Mouse (Mus musculus): ENCODE data around the gene Mip.
"Not testable (repeated sequence)": the region's sequence is repeated elsewhere in the genome, so short reads cannot be mapped to it uniquely, and the experiment has no call there.

Mip gene

GRCm38 (mm10) chr10:128225538-128225937 lies at the start of gene Mip:
Gene Mip (plus strand): TSS chr10:128225838.
- DNase-seq (ENCODE audit: low spot score in 2 of 2), result no peak

GRCm38 (mm10) chr10:128175996-128176755 lies 49.5 kb upstream of the Mip start:
- peak; percentile 74 to 76 for DNase-seq (ENCODE audit: low spot score in 2 of 2)

- DNase-seq (ENCODE audit: low spot score in 2 of 2), result no peak
These were observed 48.3 kb upstream of the Mip start for GRCm38 (mm10) chr10:128177316-128177715.

- no peak for DNase-seq (ENCODE audit: low spot score in 2 of 2)
These were observed 45.6 kb upstream of the Mip start, which contains the start of gene Rbms2 for GRCm38 (mm10) chr10:128179989-128180388. Gene Rbms2 (minus strand): TSS chr10:128180297.

GRCm38 (mm10) chr10:128184296-128184695 lies 41.3 kb upstream of the Mip start:
- DNase-seq (ENCODE audit: low spot score in 2 of 2), result no peak

- no peak for DNase-seq (ENCODE audit: low spot score in 2 of 2)
These were observed 40.2 kb upstream of the Mip start for GRCm38 (mm10) chr10:128185277-128185940.

GRCm38 (mm10) chr10:128185959-128186358 lies 39.7 kb upstream of the Mip start:
- DNase-seq (ENCODE audit: low spot score in 2 of 2), result peak; percentile 58 to 71

GRCm38 (mm10) chr10:128187181-128187605 lies 38.4 kb upstream of the Mip start:
- DNase-seq (ENCODE audit: low spot score in 2 of 2), result peak; percentile 24 to 46

GRCm38 (mm10) chr10:128188242-128188877 lies 37.3 kb upstream of the Mip start:
- DNase-seq (ENCODE audit: low spot score in 2 of 2), result peak; percentile 54 to 67

GRCm38 (mm10) chr10:128191472-128191871 lies 34.2 kb upstream of the Mip start:
- DNase-seq (ENCODE audit: low spot score in 2 of 2), result no peak

GRCm38 (mm10) chr10:128192030-128192766 lies 33.4 kb upstream of the Mip start:
- DNase-seq (ENCODE audit: low spot score in 2 of 2), result not testable (repeated sequence)

- no peak for DNase-seq (ENCODE audit: low spot score in 2 of 2)
These were observed 32.5 kb upstream of the Mip start for GRCm38 (mm10) chr10:128193113-128193512.

- DNase-seq (ENCODE audit: low spot score in 2 of 2), result peak; percentile 85 to 91
These were observed 31.6 kb upstream of the Mip start, which contains the start of gene Gls2 for GRCm38 (mm10) chr10:128194024-128194550. Gene Gls2 (plus strand): TSS chr10:128194457.

- DNase-seq (ENCODE audit: low spot score in 2 of 2), result peak in 1 of 2 experiments; percentile 22
These were observed 30.8 kb upstream of the Mip start for GRCm38 (mm10) chr10:128194551-128195461.

GRCm38 (mm10) chr10:128201856-128202255 lies 23.8 kb upstream of the Mip start:
- DNase-seq (ENCODE audit: low spot score in 2 of 2), result no peak

- no peak for DNase-seq (ENCODE audit: low spot score in 2 of 2)
These were observed 20.7 kb upstream of the Mip start for GRCm38 (mm10) chr10:128204941-128205340.

GRCm38 (mm10) chr10:128208326-128208725 lies 17.3 kb upstream of the Mip start:
- DNase-seq (ENCODE audit: low spot score in 2 of 2), result no peak

GRCm38 (mm10) chr10:128209311-128210009 lies 16.2 kb upstream of the Mip start:
- DNase-seq (ENCODE audit: low spot score in 2 of 2), result no peak

- DNase-seq (ENCODE audit: low spot score in 2 of 2), result no peak
These were observed 15.5 kb upstream of the Mip start for GRCm38 (mm10) chr10:128210131-128210530.

GRCm38 (mm10) chr10:128210954-128211353 lies 14.7 kb upstream of the Mip start:
- DNase-seq (ENCODE audit: low spot score in 2 of 2), result no peak

All from spleen, postnatal 36 days (tissue).